ENCODE assay signal across 23 mouse cellular contexts in the genomic region with DNA sequence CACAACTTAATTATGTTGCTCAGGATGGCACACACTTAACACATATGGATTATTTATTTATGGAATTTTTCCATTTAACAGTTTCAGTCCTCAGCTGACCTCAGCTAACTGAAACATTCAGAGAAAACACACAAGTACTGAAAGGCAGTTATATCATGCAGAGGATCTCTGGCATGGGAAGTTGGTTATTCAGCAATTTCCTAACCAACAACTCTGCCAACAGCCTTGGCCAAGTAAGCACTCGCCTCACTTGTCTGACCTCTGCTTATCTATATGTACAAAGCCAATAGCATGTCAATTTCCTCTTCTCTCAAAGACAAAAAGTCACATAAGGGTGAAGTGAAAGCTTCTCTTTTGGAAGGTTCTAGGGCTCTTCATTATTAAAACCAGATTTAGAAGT.
"Had no signal": no experiment of that assay in that cellular context is flagged by ENCODE, and none has a peak within 500 bp of the region (broad histone marks: within the 10 kb centered on the region; RNA-seq: fewer than 3 reads in every experiment).

No protein-coding gene starts in this region.

- ATAC-seq: hindbrain, postnatal 0 days; intestine, embryonic 16.5 days had no signal

- DNase-seq: gastrocnemius, postnatal 14 days; gastrocnemius, postnatal 36 days; heart, adult 18-20 months; heart, postnatal 10 days; heart, postnatal 4 days; kidney, adult 11 months; kidney, adult 2 months; kidney, adult 9 months; kidney, postnatal 14 days; kidney, postnatal 36 days; layer of hippocampus, adult 9-11 months; layer of hippocampus, postnatal 36 days; left cerebral cortex, postnatal 4 days had no signal

- H3K4me1 ChIP-seq: heart, embryonic 10.5 days; heart, embryonic 12.5 days; hindbrain, embryonic 10.5 days; hindbrain, embryonic 12.5 days; hindbrain, embryonic 15.5 days; kidney, embryonic 15.5 days; limb, embryonic 13.5 days; limb, embryonic 15.5 days had no signal

- H3K4me3 ChIP-seq: heart, embryonic 10.5 days; heart, embryonic 12.5 days; hindbrain, embryonic 10.5 days; hindbrain, embryonic 12.5 days; hindbrain, embryonic 15.5 days; kidney, embryonic 15.5 days; limb, embryonic 13.5 days; limb, embryonic 15.5 days had no signal
